Comparison of ENCODE assay signal across 11 mouse cellular contexts in the genomic region with DNA sequence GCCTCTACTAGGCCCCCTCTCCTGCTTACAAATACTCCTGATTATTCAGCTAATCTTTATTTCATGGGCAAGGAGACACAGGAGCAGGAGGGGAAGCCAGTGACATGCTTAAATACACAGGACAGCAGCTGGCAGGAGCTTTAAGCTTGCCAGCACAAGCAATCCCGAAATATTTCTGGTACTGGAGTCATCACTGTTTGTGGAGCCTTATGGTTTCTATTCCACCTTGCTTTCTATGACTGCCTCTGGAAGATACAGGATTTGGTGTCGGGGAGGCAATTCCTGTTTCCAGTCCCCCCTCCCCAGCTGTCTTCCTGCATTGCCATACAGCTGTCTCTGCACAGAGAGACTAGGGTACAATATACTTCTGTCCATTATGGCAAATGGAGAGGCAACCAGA. TPM values are rescaled to one million over a fixed set of nuclear protein-coding genes. Genes with fewer than 3 reads are reported as not detected.
DNase-seq lines count a peak whose midpoint lies in the region; ATAC-seq lines count a peak whose summit lies in the region.
"Had no signal": no experiment of that assay in that cellular context is flagged by ENCODE, and none has a peak within 500 bp of the region (broad histone marks: within the 10 kb centered on the region; RNA-seq: fewer than 3 reads in every experiment).

No protein-coding gene starts in this region.

- H3K4me2 ChIP-seq in heart, embryonic 16.5 days (ENCODE audit: low read depth, low read length) = peak overlapping the region; percentile 92
- H3K4me2 ChIP-seq in embryonic facial prominence, embryonic 11.5 days (ENCODE audit: low read depth, low read length) = peak overlapping the region; percentile 13; the same call in 1 of the 2 replicates
- H3K4me2 ChIP-seq in hindbrain, embryonic 11.5 days (replicated peaks; ENCODE audit: low read depth, low read length) = peak overlapping the region; percentile 80
- H3K4me2 ChIP-seq in midbrain, embryonic 14.5 days (ENCODE audit: low read length) = peak overlapping the region; percentile 87

- no peak overlapping the region; the same call in 1 of the 2 replicates for H3K9ac ChIP-seq in heart, embryonic 16.5 days (ENCODE audit: low read length)
- H3K9ac ChIP-seq in embryonic facial prominence, embryonic 11.5 days (replicated peaks; ENCODE audit: low read length) = no peak overlapping the region
- peak overlapping the region; percentile 32; the same call in 1 of the 2 replicates for H3K9ac ChIP-seq in hindbrain, embryonic 11.5 days (ENCODE audit: low read depth, low read length)
- peak overlapping the region; percentile 88 for H3K9ac ChIP-seq in midbrain, embryonic 14.5 days (replicated peaks; ENCODE audit: low read length)

- no peaks in the 10 kb centered on the region for H3K9me3 ChIP-seq in heart, embryonic 16.5 days (replicated peaks; ENCODE audit: control insufficient read depth, low read length)
- no peaks in the 10 kb centered on the region for H3K9me3 ChIP-seq in embryonic facial prominence, embryonic 11.5 days (replicated peaks; ENCODE audit: control insufficient read depth, low read length)
- no peaks in the 10 kb centered on the region for H3K9me3 ChIP-seq in hindbrain, embryonic 11.5 days (ENCODE audit: control insufficient read depth, low read length)
- H3K9me3 ChIP-seq in midbrain, embryonic 14.5 days (ENCODE audit: control insufficient read depth, low read length) = no peaks in the 10 kb centered on the region

- peaks cover 63% of the 10 kb centered on the region for H3K4me1 ChIP-seq in heart, embryonic 16.5 days (ENCODE audit: control insufficient read depth, insufficient read depth, low read length)
- no peaks in the 10 kb centered on the region for H3K4me1 ChIP-seq in embryonic facial prominence, embryonic 11.5 days (ENCODE audit: control insufficient read depth, insufficient read depth, low read length)
- H3K4me1 ChIP-seq in hindbrain, embryonic 11.5 days (replicated peaks; ENCODE audit: control insufficient read depth, insufficient read depth, low read length) = peaks cover 13% of the 10 kb centered on the region
- peaks cover 67% of the 10 kb centered on the region for H3K4me1 ChIP-seq in midbrain, embryonic 14.5 days (ENCODE audit: control insufficient read depth, insufficient read depth, low read length)

- H3K4me3 ChIP-seq in heart, embryonic 16.5 days (ENCODE audit: low read length) = no peak overlapping the region
- peak overlapping the region; percentile 80; the same call in 1 of the 2 replicates for H3K4me3 ChIP-seq in embryonic facial prominence, embryonic 11.5 days (ENCODE audit: low read depth, low read length)
- peak overlapping the region; percentile 77 for H3K4me3 ChIP-seq in hindbrain, embryonic 11.5 days (ENCODE audit: low read depth, low read length)
- H3K4me3 ChIP-seq in midbrain, embryonic 14.5 days (replicated peaks; ENCODE audit: low read depth, low read length) = peak overlapping the region; percentile 89
- H3K4me3 ChIP-seq: erythroblast, embryonic 14.5 days had no signal

- H3K27me3 ChIP-seq in heart, embryonic 16.5 days (ENCODE audit: control insufficient read depth, insufficient read depth, low read length) = no peaks in the 10 kb centered on the region
- no peaks in the 10 kb centered on the region for H3K27me3 ChIP-seq in embryonic facial prominence, embryonic 11.5 days (ENCODE audit: control insufficient read depth, insufficient read depth, low read length)
- H3K27me3 ChIP-seq in hindbrain, embryonic 11.5 days (ENCODE audit: control insufficient read depth, insufficient read depth, low read length) = no peaks in the 10 kb centered on the region
- no peaks in the 10 kb centered on the region for H3K27me3 ChIP-seq in midbrain, embryonic 14.5 days (ENCODE audit: control insufficient read depth, insufficient read depth, low read length)

- no peaks in the 10 kb centered on the region for H3K36me3 ChIP-seq in heart, embryonic 16.5 days (ENCODE audit: control insufficient read depth, insufficient read depth)
- no peaks in the 10 kb centered on the region for H3K36me3 ChIP-seq in embryonic facial prominence, embryonic 11.5 days (replicated peaks; ENCODE audit: control insufficient read depth, insufficient read depth, low read depth, low read length)
- no peaks in the 10 kb centered on the region for H3K36me3 ChIP-seq in hindbrain, embryonic 11.5 days (ENCODE audit: control insufficient read depth, insufficient read depth, low read length)
- H3K36me3 ChIP-seq in midbrain, embryonic 14.5 days (ENCODE audit: control insufficient read depth, insufficient read depth, low read length) = no peaks in the 10 kb centered on the region

- no peak for ATAC-seq in heart, embryonic 16.5 days (replicated peaks; ENCODE audit: extremely low read depth, insufficient read depth, low FRiP score)
- ATAC-seq in embryonic facial prominence, embryonic 11.5 days (replicated peaks; ENCODE audit: insufficient number of reproducible peaks, low FRiP score, low TSS enrichment, low read depth) = no peak
- no peak for ATAC-seq in hindbrain, embryonic 11.5 days (ENCODE audit: low FRiP score)
- no peak for ATAC-seq in midbrain, embryonic 14.5 days (ENCODE audit: low FRiP score, low TSS enrichment)

- WGBS in heart, embryonic 16.5 days = 34% methylated on average over 2 of the region's 2 CpGs
- 57% methylated on average over 2 of the region's 2 CpGs for whole genome bisulfite sequencing in embryonic facial prominence, embryonic 11.5 days
- 33% methylated on average over 2 of the region's 2 CpGs for WGBS in hindbrain, embryonic 11.5 days
- 26% methylated on average over 2 of the region's 2 CpGs for WGBS in midbrain, embryonic 14.5 days

- intact Hi-C loops in heart, postnatal 36 days (cut with DNase I) = loop anchor here (5.0 kb wide), 1 partner anchor 80 kb away; no protein-coding TSS in a partner anchor

- peak overlapping the region; percentile 34; the same call in 1 of the 2 replicates for H3K27ac ChIP-seq in heart, embryonic 16.5 days (ENCODE audit: low read length)
- no peak overlapping the region for H3K27ac ChIP-seq in embryonic facial prominence, embryonic 11.5 days (replicated peaks; ENCODE audit: low read depth, low read length)
- peak overlapping the region; percentile 53; the same call in 1 of the 2 replicates for H3K27ac ChIP-seq in hindbrain, embryonic 11.5 days (ENCODE audit: low read depth, low read length)
- H3K27ac ChIP-seq in midbrain, embryonic 14.5 days (replicated peaks; ENCODE audit: low read depth, low read length) = peak overlapping the region; percentile 53

- DNase-seq in heart, postnatal 36 days = no peak
- no peak for DNase-seq in embryonic facial prominence, embryonic 11.5 days (ENCODE audit: low spot score)
- DNase-seq in hindbrain, embryonic 11.5 days (ENCODE audit: low spot score) = no peak
- DNase-seq in midbrain, embryonic 14.5 days = peak; percentile 41
- DNase-seq in thymus, postnatal 4 days = no peak
- no peak for DNase-seq in thymus, postnatal 25 days
- DNase-seq in urinary bladder, postnatal 4 days (ENCODE audit: low spot score in 2 of 2) = no peak
- DNase-seq: adrenal gland, adult 8-10 months; layer of hippocampus, adult 9-11 months had no signal

RNA-seq across cellular contexts. Expression of gene Plxna2, which starts 4.7 kb away (rescaled TPM):
- 5.2 and 6.3 TPM in 2 replicates for polyA plus RNA-seq in heart, embryonic 16.5 days (2015; fragmentation: Nextera tagmentation; extraction: Ambion mirVana)
- 10 to 100 TPM; 24.1 to 31.9 TPM for total RNA-seq in heart, postnatal 36 days (2021)
- polyA plus RNA-seq in embryonic facial prominence, embryonic 11.5 days (2014; fragmentation: Nextera tagmentation; extraction: Ambion mirVana) = 8.4 and 9.7 TPM in 2 replicates
- polyA plus RNA-seq in hindbrain, embryonic 11.5 days (2014; fragmentation: Nextera tagmentation; extraction: Ambion mirVana) = 23.2 and 25.4 TPM in 2 replicates
- 21.2 and 24.1 TPM in 2 replicates for polyA plus RNA-seq in midbrain, embryonic 14.5 days (2014; fragmentation: Nextera tagmentation; extraction: Ambion mirVana)

Comparison
In these comparisons a context has a peak if more than half of its experiments do, and no peak if none do; other contexts are left out.
1. H3K4me2 ChIP-seq: peak in every context shown above with its lines; median percentile 92 in heart, embryonic 16.5 days; 87 in midbrain, embryonic 14.5 days; 80 in hindbrain, embryonic 11.5 days; 13 in embryonic facial prominence, embryonic 11.5 days.
2. H3K9ac ChIP-seq: peak in hindbrain, embryonic 11.5 days (single experiment) and midbrain, embryonic 14.5 days (single experiment); none in heart, embryonic 16.5 days (single experiment) and embryonic facial prominence, embryonic 11.5 days (single experiment).